Mouse (Mus musculus) stomach, postnatal 0 days (tissue): ENCODE measurements around the gene Polr3b.

Source experiments
- CTCF ChIP-seq: IDR thresholded peaks from 2 replicates; pipeline ENCODE4 v1.5.1; 2016; ENCODE audit warnings: antibody characterized with exemption, low read depth, mild to moderate bottlenecking, moderate library complexity
- EP300 ChIP-seq: optimal IDR thresholded peaks from 2 replicates; pipeline ENCODE3; 2016; ENCODE audit warnings: antibody characterized with exemption

GRCm38 (mm10) chr10:84773889-84774288, 151.8 kb downstream of the Polr3b start:
- no peak for TF ChIP-seq CTCF
- TF ChIP-seq EP300, result no peak
